8 mouse cellular contexts compared by ENCODE assay signal in the genomic region with DNA sequence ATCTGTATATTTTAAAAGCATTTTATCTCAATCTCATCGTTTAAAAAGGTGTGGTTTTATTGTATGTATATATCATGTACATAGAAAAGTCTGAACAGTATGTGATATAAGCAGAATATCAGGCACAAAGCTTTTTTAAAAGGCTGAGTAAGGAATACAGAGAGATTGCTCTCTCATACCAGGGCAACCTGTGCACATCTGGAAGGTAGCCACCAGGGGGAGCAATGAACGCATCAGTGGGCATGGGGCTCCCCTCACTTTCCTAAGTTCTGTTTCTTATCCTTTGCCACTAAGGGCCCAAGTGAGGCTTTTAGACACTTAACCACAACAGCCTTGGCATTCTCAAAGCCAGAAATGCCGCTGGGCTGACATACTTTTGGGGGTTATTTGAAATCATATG.
DNase-seq lines count a peak whose midpoint lies in the region; ATAC-seq and TF ChIP-seq lines count a peak whose summit lies in the region.

No protein-coding gene starts in this region.

- H3K27me3 ChIP-seq in midbrain, embryonic 10.5 days (ENCODE audit: low read depth, poor library complexity, severe bottlenecking), result no peaks in the 10 kb centered on the region
- H3K27me3 ChIP-seq in midbrain, embryonic 13.5 days, result no peaks in the 10 kb centered on the region
- no peaks in the 10 kb centered on the region for H3K27me3 ChIP-seq in midbrain, postnatal 0 days (ENCODE audit: insufficient read depth, low read length)
- H3K27me3 ChIP-seq in stomach, embryonic 14.5 days (ENCODE audit: control insufficient read depth, insufficient read depth, low read length), result no peaks in the 10 kb centered on the region

- H3K4me2 ChIP-seq in midbrain, embryonic 13.5 days (replicated peaks), result no peak overlapping the region
- H3K4me2 ChIP-seq in midbrain, postnatal 0 days (ENCODE audit: low read depth, low read length, poor library complexity, severe bottlenecking), result no peak overlapping the region
- H3K4me2 ChIP-seq in stomach, embryonic 14.5 days (replicated peaks; ENCODE audit: low read depth, low read length), result no peak overlapping the region

- DNase-seq in midbrain, embryonic 10.5 days (ENCODE audit: low spot score), result peak; percentile 64
- DNase-seq in c-Kit-positive CD71-positive TER-119-positive erythroid progenitor cells, embryonic 14.5 days (ENCODE audit: low spot score), result peak; percentile 40
- peak; percentile 68 for DNase-seq in gastrocnemius, adult 18-20 months (ENCODE audit: low spot score)
- peak; percentile 42 for DNase-seq in hindlimb bud, embryonic 11.5 days (ENCODE audit: extremely low spot score, low read depth, low spot score)
- peak; percentile 68 to 75 for DNase-seq in left cerebral cortex, postnatal 25 days (ENCODE audit: low spot score in 2 of 2)
- peak; percentile 79 for DNase-seq in midbrain, postnatal 0 days (ENCODE audit: low spot score)

- WGBS in midbrain, embryonic 10.5 days, result 30% methylated on average over 3 of the region's 3 CpGs
- 35% methylated on average over 3 of the region's 3 CpGs for WGBS in midbrain, embryonic 13.5 days
- 35% methylated on average over 3 of the region's 3 CpGs for WGBS in midbrain, postnatal 0 days
- 21% methylated on average over 3 of the region's 3 CpGs for WGBS in stomach, embryonic 14.5 days

- no peak overlapping the region for H3K9ac ChIP-seq in midbrain, embryonic 13.5 days (replicated peaks)
- H3K9ac ChIP-seq in midbrain, postnatal 0 days (replicated peaks; ENCODE audit: low read length, poor library complexity, severe bottlenecking), result no peak overlapping the region
- H3K9ac ChIP-seq in stomach, embryonic 14.5 days (replicated peaks; ENCODE audit: low read depth, low read length), result no peak overlapping the region

- intact Hi-C loops in left cerebral cortex, postnatal 25 days (cut with DNase I), result loop anchor here (1.0 to 2.0 kb wide), 2 partner anchors 61 to 190 kb away; no protein-coding TSS in a partner anchor

- no peak overlapping the region for H3K27ac ChIP-seq in midbrain, embryonic 10.5 days (replicated peaks)
- no peak overlapping the region for H3K27ac ChIP-seq in midbrain, embryonic 13.5 days
- H3K27ac ChIP-seq in midbrain, postnatal 0 days (ENCODE audit: low read depth, low read length), result no peak overlapping the region
- H3K27ac ChIP-seq in stomach, embryonic 14.5 days (ENCODE audit: low read length), result no peak overlapping the region

- peak; percentile 92 for TF ChIP-seq CTCF in midbrain, postnatal 0 days (IDR thresholded peaks at IDR 0.05)

- peaks cover 55% of the 10 kb centered on the region for H3K36me3 ChIP-seq in midbrain, embryonic 10.5 days
- no peaks in the 10 kb centered on the region for H3K36me3 ChIP-seq in midbrain, embryonic 13.5 days
- H3K36me3 ChIP-seq in midbrain, postnatal 0 days (ENCODE audit: insufficient read depth, low read length), result peaks cover 6% of the 10 kb centered on the region; the same call in 1 of the 2 replicates
- peaks cover 27% of the 10 kb centered on the region for H3K36me3 ChIP-seq in stomach, embryonic 14.5 days (ENCODE audit: control insufficient read depth, insufficient read depth, low read length)

- H3K4me1 ChIP-seq in midbrain, embryonic 10.5 days, result peaks cover 10% of the 10 kb centered on the region
- peaks cover 4% of the 10 kb centered on the region; the same call in 1 of the 2 replicates for H3K4me1 ChIP-seq in midbrain, embryonic 13.5 days (replicated peaks)
- H3K4me1 ChIP-seq in midbrain, postnatal 0 days (ENCODE audit: insufficient read depth, low read length), result no peaks in the 10 kb centered on the region
- H3K4me1 ChIP-seq in stomach, embryonic 14.5 days (ENCODE audit: control insufficient read depth, insufficient read depth, low read length), result no peaks in the 10 kb centered on the region

- 0 out of 2 replicates have a peak, but pooled peaks cover 5% of the 10 kb centered on the region for H3K9me3 ChIP-seq in midbrain, embryonic 10.5 days (replicated peaks)
- no peaks in the 10 kb centered on the region for H3K9me3 ChIP-seq in midbrain, embryonic 13.5 days
- H3K9me3 ChIP-seq in midbrain, postnatal 0 days (ENCODE audit: low read length), result no peaks in the 10 kb centered on the region
- H3K9me3 ChIP-seq in stomach, embryonic 14.5 days (ENCODE audit: control insufficient read depth, low read depth, low read length), result no peaks in the 10 kb centered on the region

- no peak overlapping the region for H3K4me3 ChIP-seq in midbrain, embryonic 10.5 days
- H3K4me3 ChIP-seq in midbrain, embryonic 13.5 days (replicated peaks), result no peak overlapping the region
- no peak overlapping the region for H3K4me3 ChIP-seq in midbrain, postnatal 0 days (ENCODE audit: low read depth, low read length)
- no peak overlapping the region for H3K4me3 ChIP-seq in stomach, embryonic 14.5 days (ENCODE audit: low read depth, low read length)

- ATAC-seq in midbrain, embryonic 13.5 days, result no peak
- ATAC-seq in midbrain, postnatal 0 days (ENCODE audit: low FRiP score), result 0 out of 2 replicates have a peak, but pooled peaks have one; percentile 60
- ATAC-seq in stomach, embryonic 14.5 days (ENCODE audit: insufficient number of reproducible peaks, insufficient read depth, low FRiP score, low read depth), result peak; percentile 44; the same call in 1 of the 2 replicates
